Mouse (Mus musculus) thymus, postnatal 25 days (tissue): ENCODE results near the gene Car5b.

Experiments
- DNase-seq: peaks from one replicate; pipeline ENCODE4 v3.0.0; 2022

The Car5b gene

DNA sequence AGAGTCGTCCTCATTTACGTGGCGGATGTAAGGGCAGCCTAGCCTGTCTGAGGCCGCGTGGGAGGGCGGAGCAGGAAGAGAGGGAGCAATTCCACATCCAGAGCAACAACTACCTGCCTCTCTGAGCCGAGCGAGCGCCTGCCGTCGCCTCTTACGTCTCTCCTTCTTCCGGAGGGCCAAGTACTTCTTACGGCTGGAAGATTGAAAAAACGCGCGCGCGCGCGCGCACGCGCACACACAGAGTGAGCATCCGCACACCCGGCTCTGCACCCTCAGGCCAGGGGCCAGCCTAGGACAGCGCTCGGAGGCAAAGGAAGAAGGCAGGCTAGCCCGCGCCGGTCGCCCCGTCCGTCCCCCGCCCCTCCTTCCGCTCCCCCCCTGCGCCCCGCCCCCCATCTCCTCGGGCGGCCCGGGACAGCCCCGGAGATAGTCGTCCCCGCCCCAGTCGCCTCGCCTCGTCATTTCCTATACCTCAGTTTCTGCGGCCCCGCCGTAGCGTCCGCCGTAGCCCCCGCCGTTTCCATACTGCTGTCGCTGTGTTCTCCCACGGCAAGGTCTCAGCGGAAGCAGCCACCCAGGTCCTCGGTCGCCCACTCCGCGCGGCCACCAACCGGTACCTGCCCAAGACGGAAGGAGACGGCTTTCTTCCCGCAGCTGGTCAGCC lies 69.9 kb downstream of the Car5b start:
- DNase-seq: peak; percentile 76

GRCm38 (mm10) chrX:163957381-163957780 lies 70.4 kb downstream of the Car5b start:
- DNase-seq: no peak

GRCm38 (mm10) chrX:163951618-163952017 lies 76.2 kb downstream of the Car5b start:
- DNase-seq: no peak

GRCm38 (mm10) chrX:163944381-163944780 lies 83.4 kb downstream of the Car5b start:
- no peak for DNase-seq

DNA sequence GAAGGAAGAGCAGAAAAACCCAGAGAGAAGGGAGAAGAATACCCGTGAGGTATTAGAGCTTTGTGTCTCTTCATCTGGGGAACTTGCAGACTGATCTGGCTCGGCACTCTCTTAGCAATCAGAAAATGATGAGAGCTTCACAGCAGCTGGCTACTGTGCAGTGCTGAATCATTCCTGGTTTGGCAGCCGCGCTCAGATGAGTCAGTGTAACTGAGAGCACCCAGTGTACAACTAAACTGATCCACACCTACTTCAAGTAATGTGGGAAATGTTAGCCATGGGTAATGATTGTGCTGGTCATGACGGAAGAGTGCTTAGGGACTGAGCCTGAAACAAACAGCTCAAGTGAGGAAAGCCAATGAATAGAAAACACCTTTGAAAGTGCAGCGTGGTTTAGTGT lies 89.2 kb downstream of the Car5b start:
- no peak for DNase-seq

DNA sequence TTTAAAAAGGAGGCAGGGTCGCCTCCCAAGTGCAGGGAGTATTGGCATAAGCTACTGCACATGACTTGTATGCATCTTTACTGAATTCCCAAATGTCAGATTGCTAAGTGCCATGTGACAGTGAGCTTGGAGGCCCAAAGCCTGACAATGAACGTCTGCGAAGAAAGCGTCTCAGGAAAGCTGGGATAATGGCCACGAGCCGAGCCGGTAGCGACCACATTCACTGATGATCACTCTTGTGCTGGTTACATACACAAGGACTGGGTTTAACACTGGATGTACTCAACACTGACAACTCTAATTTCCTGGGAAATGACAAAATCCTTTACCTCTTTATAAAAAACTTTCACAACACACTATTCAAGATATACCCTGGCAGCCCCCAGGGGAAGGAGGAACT lies 93.1 kb downstream of the Car5b start:
- DNase-seq: no peak

- no peak for DNase-seq
These were observed 98.2 kb downstream of the Car5b start for GRCm38 (mm10) chrX:163929550-163929949.
